Mouse (Mus musculus) adipocyte (in vitro differentiated cells): ENCODE results near the gene Deup1.

ENCODE experiments used
- DNase-seq: peaks from one replicate; pipeline ENCODE4 v3.0.0-alpha.2; 2016; ENCODE audit warnings: low spot score

Gene Deup1

GRCm38 (mm10) chr9:15533336-15534070, 94.2 kb downstream of the Deup1 start:
- DNase-seq, result no peak

GRCm38 (mm10) chr9:15531204-15531603, 96.5 kb downstream of the Deup1 start:
- no peak for DNase-seq

DNA sequence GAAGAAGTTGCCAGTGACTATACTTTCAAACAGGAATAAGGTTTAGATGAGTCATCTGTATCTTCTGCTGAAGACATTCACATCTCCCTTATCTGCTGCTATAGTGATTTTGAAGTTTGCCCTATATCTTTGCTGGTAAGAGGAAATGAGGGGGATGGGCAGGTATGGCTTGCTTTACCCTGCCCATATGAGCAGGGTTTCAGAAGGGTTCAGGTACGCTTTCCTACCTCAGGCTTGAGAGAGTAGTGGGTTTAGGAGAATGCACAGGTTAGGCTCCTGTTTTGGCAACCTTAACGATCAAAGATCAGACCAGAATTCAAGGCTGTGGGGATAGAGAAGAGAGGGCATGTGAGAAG, 97.8 kb downstream of the Deup1 start:
- no peak for DNase-seq

DNA sequence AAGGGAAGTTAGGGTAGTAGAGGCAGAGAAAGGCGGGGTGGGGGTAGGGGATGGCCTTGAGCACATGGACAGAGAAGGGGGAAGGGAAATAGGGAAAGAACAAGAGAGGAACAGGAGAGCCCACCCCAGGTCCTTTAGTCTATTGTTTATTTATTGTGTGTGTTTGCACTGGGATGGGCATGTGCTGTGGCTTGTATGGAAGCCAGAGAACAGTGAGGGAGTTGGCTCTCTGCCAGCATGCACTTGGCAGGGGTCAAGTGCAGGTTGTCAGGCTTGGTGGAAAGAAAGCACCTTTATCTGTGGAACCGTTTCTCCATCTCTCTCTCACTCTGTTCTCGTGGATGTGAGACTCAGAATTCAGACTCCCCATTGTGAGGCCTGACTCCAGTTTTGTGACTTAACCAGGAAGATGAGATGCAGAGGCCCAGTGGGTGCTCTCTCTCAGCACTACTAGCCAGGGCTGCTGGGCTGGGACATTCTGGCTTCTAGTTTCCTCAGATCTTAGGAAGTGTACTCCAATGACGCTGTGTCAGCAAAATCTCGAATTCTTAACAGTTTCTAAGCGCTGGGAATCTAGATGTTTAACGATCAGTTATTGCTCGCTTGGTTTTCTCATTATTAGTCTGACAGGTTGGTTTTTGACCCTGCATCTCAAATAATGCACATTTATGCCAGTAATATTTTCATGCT, 98.3 kb downstream of the Deup1 start:
- DNase-seq, result no peak

- DNase-seq, result no peak
Measured at GRCm38 (mm10) chr9:15528368-15528767, 99.4 kb downstream of the Deup1 start.

- no peak for DNase-seq
Measured at GRCm38 (mm10) chr9:15527846-15528245, 99.9 kb downstream of the Deup1 start.

- no peak for DNase-seq
Measured at GRCm38 (mm10) chr9:15526539-15526938, 101.2 kb downstream of the Deup1 start.

DNA sequence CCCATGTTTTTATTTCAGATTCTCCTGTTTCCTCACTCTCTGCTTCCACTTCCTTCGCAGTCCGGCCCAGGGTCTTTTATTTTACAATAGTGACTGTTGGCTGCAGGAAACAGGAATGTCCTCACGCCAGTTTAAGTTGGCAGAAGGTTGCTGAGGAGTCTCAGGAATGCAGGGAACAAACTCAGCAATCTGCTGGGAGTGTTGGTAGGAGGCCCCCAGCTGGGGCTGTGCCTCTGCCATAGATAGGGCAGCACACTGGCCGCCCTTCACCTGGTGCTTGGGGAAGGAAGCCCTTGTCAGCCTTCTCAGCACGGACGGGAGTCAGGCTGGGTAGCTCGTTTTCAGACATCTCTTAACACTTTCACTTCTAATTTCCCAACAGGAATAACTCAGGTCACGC, 102.5 kb downstream of the Deup1 start:
- DNase-seq, result no peak

- DNase-seq, result no peak
Measured at GRCm38 (mm10) chr9:15523646-15524045, 104.1 kb downstream of the Deup1 start.

DNA sequence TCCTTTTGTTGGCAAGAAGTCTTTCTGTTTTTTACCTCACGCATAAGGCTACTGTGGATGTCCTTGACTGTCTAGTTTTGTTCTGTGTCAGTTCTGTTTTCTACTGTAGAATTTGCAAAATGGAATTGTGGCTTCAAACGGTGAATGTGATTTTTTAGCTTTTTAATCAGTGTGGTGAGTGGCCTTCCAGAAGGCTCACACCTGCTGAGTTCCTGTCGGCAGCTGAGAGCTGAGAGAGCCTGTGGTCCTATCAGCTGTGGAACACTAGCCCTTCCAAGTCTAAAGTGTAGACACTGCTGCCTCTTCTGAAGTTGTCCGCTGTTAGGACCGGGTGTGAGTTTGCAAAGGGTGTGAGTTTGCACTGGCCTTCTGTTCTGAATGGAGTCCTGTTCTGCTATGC, 104.8 kb downstream of the Deup1 start:
- DNase-seq, result no peak

DNA sequence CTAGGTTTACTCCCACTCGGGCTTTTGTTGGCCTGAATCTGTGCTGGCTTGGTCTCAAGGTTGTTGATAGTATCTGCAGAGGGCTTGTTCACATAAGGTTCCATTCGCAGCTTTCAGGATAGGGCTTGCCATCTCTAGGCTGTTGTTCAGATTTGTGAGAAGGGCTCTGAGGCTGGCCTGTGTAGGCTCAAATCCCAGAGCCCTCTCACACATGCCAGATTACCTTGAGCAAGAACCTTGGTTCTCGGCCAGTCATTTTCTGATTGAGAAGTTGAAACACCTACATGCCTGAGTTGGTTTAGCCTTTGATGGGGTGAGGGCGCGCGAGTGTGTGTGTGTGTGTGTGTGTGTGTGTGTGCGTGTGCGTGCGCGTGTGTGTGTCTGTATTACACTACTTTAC, 105.4 kb downstream of the Deup1 start:
- no peak for DNase-seq

DNA sequence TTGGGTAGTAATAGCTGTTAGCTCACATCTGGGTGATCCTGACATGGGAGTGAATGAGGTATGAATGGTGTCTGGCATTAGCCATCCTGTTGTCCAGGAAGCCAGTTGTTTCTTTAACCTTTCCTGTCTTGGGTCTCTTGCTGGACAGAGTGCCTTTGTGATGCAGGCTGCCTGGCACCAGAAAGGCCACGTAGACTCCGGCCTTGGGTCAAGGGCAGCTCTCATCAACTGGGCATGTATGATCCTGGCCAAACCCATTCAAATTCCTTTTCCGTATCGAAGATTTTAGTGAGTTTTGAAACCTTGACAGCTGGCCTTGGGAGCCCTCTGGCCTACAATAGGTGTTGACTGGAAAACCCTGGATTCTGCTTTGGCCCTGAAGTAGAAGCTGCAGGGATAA, 109.8 kb downstream of the Deup1 start:
- no peak for DNase-seq

GRCm38 (mm10) chr9:15516007-15516406, 111.7 kb downstream of the Deup1 start:
- DNase-seq, result no peak

- DNase-seq, result no peak
Measured at GRCm38 (mm10) chr9:15512918-15513317, 114.8 kb downstream of the Deup1 start.

DNA sequence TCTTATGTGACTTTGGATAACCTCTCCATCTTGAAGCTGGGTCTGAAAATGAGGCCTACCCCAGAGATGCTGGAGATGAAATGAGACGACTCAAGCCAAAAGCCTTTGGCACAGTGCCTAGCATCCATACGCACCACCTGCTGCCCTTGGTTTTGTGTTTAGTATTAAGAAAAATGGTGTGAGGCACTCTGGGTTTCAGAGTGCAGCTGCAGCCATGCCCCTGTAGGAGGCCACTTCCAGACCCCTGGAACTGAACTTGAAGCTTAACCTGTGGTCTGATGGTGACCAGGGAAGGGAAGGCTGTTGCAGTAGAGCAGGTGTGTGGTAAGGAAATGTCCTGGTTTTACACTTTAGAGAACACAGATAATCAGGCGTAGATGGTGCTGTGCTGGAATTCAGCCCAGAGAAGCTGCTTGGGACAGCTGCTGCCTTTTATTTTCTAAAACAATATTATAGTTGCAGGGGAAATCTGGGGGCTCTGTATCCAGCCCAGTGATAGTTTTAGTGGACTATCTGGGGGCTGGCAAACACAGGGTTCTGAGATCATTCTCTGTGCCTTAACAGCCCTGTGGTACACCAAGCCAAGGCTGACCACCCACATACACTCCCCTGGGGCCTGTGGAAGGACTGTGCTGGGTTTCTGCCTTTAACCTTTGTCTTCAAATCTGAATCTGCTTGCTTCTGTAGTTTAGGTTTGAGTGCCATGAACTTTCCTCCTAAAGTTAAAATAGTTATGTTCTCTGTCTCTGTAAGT, 117.0 kb downstream of the Deup1 start:
- DNase-seq, result no peak
